Mouse (Mus musculus): ENCODE measurements around the gene C9orf72.

Gene C9orf72

GRCm38 (mm10) chr4:35177926-35178645 is 47.9 kb downstream of the C9orf72 start:
- in situ Hi-C loops (cut with MboI; ENCODE audit: low sequenced_read_pairs), result no loop called here

- in situ Hi-C loops (cut with MboI; ENCODE audit: low sequenced_read_pairs), result no loop called here
Observed at GRCm38 (mm10) chr4:35175566-35175965, 50.4 kb downstream of the C9orf72 start.

DNA sequence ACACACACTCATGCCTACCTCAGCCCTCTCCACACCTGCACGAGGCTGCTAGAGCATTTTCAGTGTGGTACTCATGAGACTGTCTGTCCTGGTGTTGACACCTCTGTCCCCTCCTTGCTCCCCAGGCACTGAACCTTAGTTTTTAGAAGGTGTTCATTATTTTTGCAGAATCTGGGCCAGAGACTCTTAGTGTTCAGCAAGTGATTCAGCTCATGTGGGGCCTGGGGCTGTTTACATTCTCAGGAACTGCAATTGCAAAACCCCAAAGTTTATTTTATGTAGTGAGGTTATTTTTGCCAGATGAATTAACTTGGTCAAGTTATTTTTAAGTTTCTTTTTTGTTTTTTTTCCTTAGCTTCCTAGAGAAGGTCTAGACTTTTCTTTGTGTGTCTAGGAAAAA is 52.4 kb downstream of the C9orf72 start:
- in situ Hi-C loops (cut with MboI; ENCODE audit: low sequenced_read_pairs), result loop anchor here (25.0 kb wide), 1 partner anchor 211 kb away; no protein-coding TSS in a partner anchor

- in situ Hi-C loops (cut with MboI; ENCODE audit: low sequenced_read_pairs), result loop anchor here (25.0 kb wide), 1 partner anchor 210 kb away; no protein-coding TSS in a partner anchor
Observed at GRCm38 (mm10) chr4:35172471-35172870, 53.5 kb downstream of the C9orf72 start.

DNA sequence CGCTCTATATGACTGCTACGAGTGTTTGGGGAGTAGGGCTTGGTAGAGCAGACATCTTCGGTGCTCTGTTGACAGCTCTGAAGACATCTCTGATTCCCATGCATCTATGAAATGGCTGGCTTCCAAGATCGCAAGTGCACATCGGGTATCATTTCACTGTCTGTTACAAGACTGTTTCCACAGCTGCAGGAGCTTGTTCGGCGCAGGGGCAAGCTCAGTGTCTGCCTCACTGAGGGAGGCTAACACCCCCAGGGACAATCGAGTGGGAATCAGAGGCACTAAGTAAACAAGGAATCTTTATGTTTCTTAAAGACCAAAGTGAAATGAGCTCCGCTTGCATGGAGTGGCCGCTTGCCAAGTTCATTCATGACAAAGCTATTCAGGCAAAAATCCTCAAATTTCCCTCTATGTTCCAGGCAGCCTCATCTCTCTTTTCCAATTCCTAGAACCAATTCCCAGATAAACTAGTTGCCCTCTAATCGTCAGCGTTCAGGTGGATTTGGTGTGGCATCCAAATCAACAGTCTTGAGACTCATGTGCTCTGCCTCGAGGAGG is 56.3 kb downstream of the C9orf72 start:
- in situ Hi-C loops (cut with MboI; ENCODE audit: low sequenced_read_pairs), result loop anchor here (25.0 kb wide), 1 partner anchor 207 kb away; no protein-coding TSS in a partner anchor

DNA sequence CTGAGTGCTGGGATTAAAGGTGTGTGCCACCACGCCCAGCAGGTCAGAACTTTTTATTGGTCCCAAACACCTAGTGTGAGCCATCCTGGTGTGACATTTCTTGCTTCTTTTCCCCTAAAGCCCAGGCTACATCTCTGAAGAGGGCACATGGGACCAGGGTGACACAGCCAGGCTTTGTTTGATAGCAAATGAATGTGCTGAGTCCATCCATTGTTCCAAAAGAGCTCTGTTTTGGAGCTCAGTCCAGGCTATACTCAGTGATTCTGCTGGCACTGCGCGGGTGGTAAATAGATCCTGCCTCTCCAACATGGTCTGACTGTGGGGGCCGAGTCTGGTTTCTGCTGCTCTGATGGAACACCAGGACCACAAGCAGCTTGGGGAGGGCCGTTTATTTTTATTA is 58.1 kb downstream of the C9orf72 start:
- in situ Hi-C loops (cut with MboI; ENCODE audit: low sequenced_read_pairs), result loop anchor here (25.0 kb wide), 1 partner anchor 206 kb away; no protein-coding TSS in a partner anchor

- in situ Hi-C loops (cut with MboI; ENCODE audit: low sequenced_read_pairs), result loop anchor here (25.0 kb wide), 1 partner anchor 204 kb away; no protein-coding TSS in a partner anchor
Observed at GRCm38 (mm10) chr4:35165947-35166346, 60.0 kb downstream of the C9orf72 start.

DNA sequence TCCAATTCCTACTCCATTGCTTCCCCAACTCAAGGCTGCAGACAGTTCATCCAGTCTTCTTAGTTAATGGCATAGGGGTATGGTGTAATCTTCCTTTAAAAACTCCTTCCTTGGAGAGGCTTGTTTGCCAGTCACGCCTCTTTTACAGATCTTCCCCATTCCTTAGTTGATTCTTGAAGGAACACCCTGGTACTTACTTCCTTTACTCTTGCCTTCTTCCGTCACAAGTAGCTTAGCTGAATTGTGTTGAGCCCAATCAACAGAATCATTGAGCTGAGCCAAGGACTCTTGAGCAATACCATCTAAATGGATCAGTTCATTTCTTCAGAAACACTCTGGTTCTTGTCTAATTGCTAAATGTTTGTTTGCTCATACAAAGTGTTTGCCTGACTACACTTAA is 60.7 kb downstream of the C9orf72 start:
- in situ Hi-C loops (cut with MboI; ENCODE audit: low sequenced_read_pairs), result loop anchor here (25.0 kb wide), 1 partner anchor 203 kb away; no protein-coding TSS in a partner anchor

- in situ Hi-C loops (cut with MboI; ENCODE audit: low sequenced_read_pairs), result loop anchor here (25.0 kb wide), 1 partner anchor 196 kb away; no protein-coding TSS in a partner anchor
Observed at GRCm38 (mm10) chr4:35157815-35158214, 68.2 kb downstream of the C9orf72 start.

DNA sequence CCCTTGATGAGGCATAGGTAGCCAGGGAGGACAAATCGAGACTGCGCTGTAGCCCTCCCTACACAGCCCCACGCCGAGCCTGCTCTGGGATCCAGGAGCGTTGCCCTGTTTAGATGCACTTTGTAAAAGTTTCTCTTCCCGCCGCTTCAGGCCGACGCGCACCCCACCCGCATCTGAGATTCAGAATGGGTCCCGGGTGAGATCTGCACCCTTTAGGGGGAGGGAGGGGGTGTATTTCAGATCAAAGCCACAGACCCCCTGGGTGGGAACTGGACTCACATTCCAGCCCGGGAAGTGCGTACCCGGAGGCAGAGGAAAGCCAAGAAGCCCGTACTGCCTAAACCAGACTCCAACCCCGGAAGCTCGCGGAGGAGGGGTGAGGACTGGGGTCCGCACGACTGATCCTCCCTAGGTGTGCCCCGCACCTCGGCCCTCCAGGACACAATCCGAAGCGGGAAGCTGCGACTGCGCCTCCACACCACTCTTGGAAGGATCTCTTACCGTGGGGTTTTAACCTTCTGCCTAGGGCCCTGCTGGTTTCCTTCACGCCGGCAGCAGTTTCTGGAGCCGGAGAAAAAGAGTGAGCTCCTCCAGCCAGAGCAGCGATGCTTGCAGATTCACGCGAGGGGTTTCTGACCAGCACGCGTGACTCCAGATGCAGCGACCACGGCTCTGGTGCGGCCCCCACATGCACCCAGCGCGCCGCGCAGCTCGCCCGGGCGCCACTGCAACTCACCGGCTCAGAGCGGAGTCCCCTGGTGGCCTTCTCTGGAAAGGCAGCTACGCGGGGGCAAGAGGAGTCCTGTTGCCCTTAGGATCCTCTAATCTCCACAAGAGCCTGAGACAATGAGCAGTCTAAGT is 69.0 kb downstream of the C9orf72 start, which contains the start of gene Mob3b:
Gene Mob3b (minus strand): TSS at position 734 of the 861 bp plus-strand sequence.
- in situ Hi-C loops (cut with MboI; ENCODE audit: low sequenced_read_pairs), result loop anchor here (25.0 kb wide), 1 partner anchor 195 kb away; no protein-coding TSS in a partner anchor

DNA sequence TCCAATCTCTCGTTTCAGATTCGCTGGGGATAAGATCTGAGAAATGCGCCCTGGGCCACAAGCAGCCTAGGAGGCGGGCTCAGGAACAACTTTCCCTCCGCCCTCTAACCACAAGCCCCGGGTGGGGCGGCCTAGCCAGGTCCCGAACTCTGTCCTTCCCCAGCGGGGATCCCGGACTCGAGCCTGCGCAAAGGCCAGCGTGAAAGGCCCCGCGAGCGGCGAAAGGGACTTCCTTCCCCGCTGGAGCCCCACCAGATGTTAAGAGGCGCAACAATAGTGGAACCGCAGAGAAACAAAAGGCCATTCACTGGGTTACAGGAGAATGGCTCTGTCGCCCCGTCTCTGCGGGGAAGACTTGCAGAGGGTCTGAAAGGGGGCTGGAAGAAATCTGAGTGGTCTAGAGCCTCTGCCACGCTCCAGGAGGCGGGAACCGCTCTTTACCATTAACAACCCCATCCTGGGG is 69.8 kb downstream of the C9orf72 start:
- in situ Hi-C loops (cut with MboI; ENCODE audit: low sequenced_read_pairs), result loop anchor here (25.0 kb wide), 1 partner anchor 194 kb away; no protein-coding TSS in a partner anchor

DNA sequence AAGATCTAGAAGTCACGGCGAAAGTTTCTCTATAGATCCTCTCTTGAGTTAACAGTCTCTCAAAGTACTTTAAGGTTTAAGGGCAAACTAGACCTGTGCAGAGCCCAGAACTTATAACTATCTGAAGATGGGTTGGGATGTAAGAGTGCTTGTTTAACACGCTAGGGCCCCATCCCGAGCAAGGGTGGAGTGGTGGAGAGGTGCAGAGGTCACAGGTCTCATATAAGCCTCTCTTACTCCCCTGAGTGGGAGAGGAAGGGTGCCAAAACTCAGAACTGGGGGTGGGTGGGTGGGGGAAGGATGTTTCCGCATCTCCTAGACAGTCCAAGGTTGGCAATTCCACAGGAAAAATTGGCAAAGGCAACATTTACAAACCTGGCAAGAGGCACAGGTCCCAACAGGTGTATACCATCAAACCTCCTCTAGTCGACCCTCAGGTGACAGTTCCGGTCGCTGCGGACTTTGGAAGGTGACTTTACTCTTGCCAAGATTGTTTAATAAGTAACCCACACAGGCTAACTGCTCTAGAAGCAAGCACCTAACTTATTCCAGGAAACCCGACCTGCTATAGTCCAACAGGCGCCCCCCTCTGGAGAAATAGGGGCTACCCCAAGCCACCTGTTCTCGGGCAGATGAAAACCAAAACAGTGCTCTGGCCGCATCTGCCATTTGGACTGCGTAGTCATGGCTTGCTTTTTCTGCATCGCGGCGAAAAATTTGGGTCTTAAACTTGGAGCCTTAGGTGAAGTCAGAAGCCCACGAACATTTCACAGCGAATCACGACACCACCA is 70.6 kb downstream of the C9orf72 start:
- in situ Hi-C loops (cut with MboI; ENCODE audit: low sequenced_read_pairs), result loop anchor here (25.0 kb wide), 1 partner anchor 193 kb away; no protein-coding TSS in a partner anchor

- in situ Hi-C loops (cut with MboI; ENCODE audit: low sequenced_read_pairs), result loop anchor here (25.0 kb wide), 1 partner anchor 192 kb away; no protein-coding TSS in a partner anchor
Observed at GRCm38 (mm10) chr4:35154051-35154450, 71.9 kb downstream of the C9orf72 start.

DNA sequence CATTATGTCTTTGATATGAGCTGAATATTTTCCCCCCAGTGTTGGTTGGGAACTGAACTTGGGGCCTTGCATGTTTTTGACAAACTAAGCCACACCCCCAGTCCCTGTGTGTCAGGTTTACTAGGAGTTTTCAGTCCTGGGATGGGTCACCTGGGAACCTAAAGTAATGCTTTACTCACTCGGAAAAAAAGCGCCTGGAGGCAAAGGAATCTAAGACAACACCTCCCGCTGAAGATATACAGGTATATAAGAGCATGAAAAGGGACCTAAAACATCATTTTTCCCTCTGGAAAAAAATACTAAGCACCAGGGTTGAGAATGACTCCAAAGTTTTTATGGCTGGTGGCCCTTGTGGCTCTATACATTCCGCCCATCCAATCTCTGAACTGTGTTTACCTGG is 74.2 kb downstream of the C9orf72 start, which contains the start of gene Ifnk:
Gene Ifnk (plus strand): TSS at position 301 of the 400 bp plus-strand sequence.
- in situ Hi-C loops (cut with MboI; ENCODE audit: low sequenced_read_pairs), result loop anchor here (25.0 kb wide), 1 partner anchor 189 kb away; no protein-coding TSS in a partner anchor

GRCm38 (mm10) chr4:35150706-35151105 is 75.3 kb downstream of the C9orf72 start:
- in situ Hi-C loops (cut with MboI; ENCODE audit: low sequenced_read_pairs), result loop anchor here (25.0 kb wide), 1 partner anchor 188 kb away; no protein-coding TSS in a partner anchor

- in situ Hi-C loops (cut with MboI; ENCODE audit: low sequenced_read_pairs), result no loop called here
Observed at GRCm38 (mm10) chr4:35148326-35148725, 77.6 kb downstream of the C9orf72 start.

DNA sequence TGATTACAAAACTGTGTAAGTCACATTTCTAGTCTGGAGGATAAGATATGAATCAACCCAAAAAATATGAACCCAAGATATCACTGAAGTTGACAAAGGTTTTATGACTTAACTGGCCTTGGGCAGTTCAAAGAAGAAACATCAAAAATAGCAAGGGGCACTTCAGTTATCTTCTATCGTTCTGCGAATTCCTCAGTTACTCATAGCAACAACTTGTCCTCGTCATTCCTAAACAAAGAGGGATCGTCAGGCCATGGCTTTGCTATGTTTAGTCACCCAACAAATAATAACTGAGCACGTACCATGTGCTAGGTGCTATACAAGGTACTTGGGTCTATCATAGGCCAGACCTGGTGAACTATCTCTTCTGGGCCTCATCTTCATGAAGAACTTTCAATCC is 79.4 kb downstream of the C9orf72 start:
- in situ Hi-C loops (cut with MboI; ENCODE audit: low sequenced_read_pairs), result no loop called here

GRCm38 (mm10) chr4:35145726-35146125 is 80.2 kb downstream of the C9orf72 start:
- in situ Hi-C loops (cut with MboI; ENCODE audit: low sequenced_read_pairs), result no loop called here

- in situ Hi-C loops (cut with MboI; ENCODE audit: low sequenced_read_pairs), result no loop called here
Observed at GRCm38 (mm10) chr4:35143472-35144102, 82.4 kb downstream of the C9orf72 start.

Data from CH12F3 (cell line).